Mouse (Mus musculus) liver, postnatal 0 days (tissue): ENCODE results near the gene Ppm1d.

Experiments
- CTCF ChIP-seq: sonication (generic); IDR thresholded peaks from 2 replicates; pipeline ENCODE4 v1.5.1; 2016; ENCODE audit warnings: antibody characterized with exemption, low read depth
- EP300 ChIP-seq: IDR thresholded peaks from 2 replicates; pipeline ENCODE4 v1.6.1; 2016; ENCODE audit warnings: antibody characterized with exemption, low read depth, mild to moderate bottlenecking

DNA sequence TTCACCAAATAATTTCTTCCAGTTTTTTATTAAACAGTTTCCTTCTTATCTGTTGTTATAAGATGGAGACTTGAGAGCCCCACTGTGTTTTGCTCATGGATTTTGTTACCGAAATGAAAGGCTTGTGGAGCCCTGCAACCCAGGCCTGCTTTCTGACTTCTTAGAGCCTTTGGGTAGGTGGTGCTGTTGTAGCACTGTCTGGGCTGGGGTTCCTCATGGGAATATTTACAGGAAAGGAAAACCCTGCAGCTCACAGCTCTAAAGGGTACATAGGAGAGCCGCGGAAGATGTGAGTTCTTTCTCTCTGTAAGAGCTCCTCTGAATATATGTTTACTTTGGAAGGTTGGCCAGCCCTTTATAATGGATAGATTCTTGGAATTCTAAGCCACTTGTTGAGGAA lies 82.9 kb downstream of the Ppm1d start:
- no peak for TF ChIP-seq CTCF
- TF ChIP-seq EP300, result no peak
